Mouse (Mus musculus) heart, embryonic 11.5 days (tissue): ENCODE data around the gene Arl15. TPM values are rescaled to one million over a fixed set of nuclear protein-coding genes. Genes with fewer than 3 reads are reported as not detected.

Source experiments
- ATAC-seq: fragments of 200-750 bp; cut with Nextera tagmentation; replicated peaks from 2 replicates; pipeline ENCODE4 v1.8.0; 2017; ENCODE audit warnings: moderate library complexity; ENCODE audit not compliant: insufficient number of reproducible peaks, low FRiP score, low TSS enrichment
- H3K27ac ChIP-seq: fragments of 300-500 bp; sonication (generic); 2 replicates; pipeline ENCODE4 v1.5.1; 2014; ENCODE audit warnings: mild to moderate bottlenecking, low read depth, low read length
- H3K27me3 ChIP-seq: fragments of 300-500 bp; sonication (generic); 2 replicates; pipeline ENCODE4 v1.6.1; 2014; ENCODE audit warnings: mild to moderate bottlenecking, low read length, mixed read lengths; ENCODE audit not compliant: control insufficient read depth, insufficient read depth
- H3K36me3 ChIP-seq: fragments of 300-500 bp; sonication (generic); 2 replicates; pipeline ENCODE4 v1.6.1; 2014; ENCODE audit warnings: mild to moderate bottlenecking, low read length, moderate library complexity, mixed read lengths; ENCODE audit not compliant: control insufficient read depth, insufficient read depth
- H3K4me1 ChIP-seq: fragments of 300-500 bp; sonication (generic); 2 replicates; pipeline ENCODE4 v1.6.1; 2014; ENCODE audit warnings: low read length; ENCODE audit not compliant: control insufficient read depth, insufficient read depth
- H3K4me2 ChIP-seq: fragments of 300-500 bp; sonication (generic); 2 replicates; pipeline ENCODE4 v1.6.1; 2014; ENCODE audit warnings: mild to moderate bottlenecking, moderate library complexity
- H3K4me3 ChIP-seq: fragments of 300-500 bp; sonication (generic); 2 replicates; pipeline ENCODE4 v1.5.1; 2014; ENCODE audit warnings: low read depth, low read length
- H3K9ac ChIP-seq: fragments of 300-500 bp; sonication (generic); 2 replicates; pipeline ENCODE4 v1.6.1; 2014; ENCODE audit warnings: mild to moderate bottlenecking, low read depth, low read length, moderate library complexity
- H3K9me3 ChIP-seq: fragments of 300-500 bp; sonication (generic); replicated peaks from 2 replicates; pipeline ENCODE4 v1.6.1; 2016; ENCODE audit warnings: low read length; ENCODE audit not compliant: control insufficient read depth
- WGBS: fragments of 180-500 bp; shearing (Covaris S2); extraction: QIAGEN DNeasy Blood & Tissue Kit; methylation state at CpG from one replicate; pipeline ENCODE4 v1.1.7; 2014; ENCODE audit not compliant: insufficient replicate concordance; 5-methylcytosine and 5-hydroxymethylcytosine counted together
- polyA plus RNA-seq: library from polyadenylated mRNA; unstranded; fragments of >200 nt; fragmentation: Nextera tagmentation; extraction: Ambion mirVana; gene quantifications from 2 replicates; pipeline ENCODE4 v1.2.1, GENCODE M21; 2014

Gene Arl15
- polyA plus RNA-seq, 1 experiment from 2014 or later, result 10.1 TPM

DNA sequence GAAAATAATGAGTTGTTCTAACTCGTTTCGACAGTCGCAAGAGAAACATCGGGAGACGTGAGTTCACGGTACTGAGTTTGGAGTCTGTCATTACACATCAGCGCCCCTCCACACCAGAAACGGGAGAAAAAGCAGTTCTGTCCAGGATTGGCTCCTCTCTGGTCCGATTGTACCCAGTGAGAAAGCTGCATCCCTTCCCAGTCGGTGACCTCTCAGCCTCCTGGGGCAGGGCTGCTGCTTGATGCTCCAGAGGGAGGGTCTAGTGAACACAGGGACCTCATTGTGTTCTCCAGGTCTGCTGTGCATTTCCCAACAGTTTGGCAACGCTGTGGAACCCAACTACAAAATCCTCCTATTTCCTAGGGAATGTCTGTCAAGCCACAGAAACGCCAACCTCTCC, 216.7 kb downstream of the Arl15 start:
- 69% methylated on average over 12 of the region's 12 CpGs for WGBS
- H3K36me3 ChIP-seq, result no peaks in the 10 kb centered on the region

DNA sequence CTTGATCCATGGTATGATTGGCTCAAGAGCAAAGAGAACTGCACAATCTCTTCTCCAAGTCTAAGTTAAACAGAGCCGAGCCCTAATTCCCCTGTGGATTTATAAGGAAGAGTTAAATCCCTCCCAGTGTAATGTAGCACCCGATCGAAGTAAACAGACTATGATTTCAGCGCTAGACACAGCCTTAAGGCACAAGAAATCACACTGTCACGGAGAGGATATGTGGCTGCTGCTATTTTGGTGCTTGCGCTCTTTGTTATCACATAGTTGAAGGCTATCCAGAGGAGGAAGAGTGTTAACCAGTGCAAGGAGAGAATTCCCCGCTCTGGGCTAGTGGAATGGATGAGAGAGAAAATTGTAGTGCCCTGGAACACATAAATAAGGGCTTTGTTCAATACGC, 223.6 kb downstream of the Arl15 start:
- peak overlapping the region; percentile 24; the same call in 1 of the 2 replicates for H3K27ac ChIP-seq
- H3K36me3 ChIP-seq, result no peaks in the 10 kb centered on the region
- 0 out of 2 replicates have a peak, but pooled peaks cover 5% of the 10 kb centered on the region for H3K4me1 ChIP-seq
- H3K9ac ChIP-seq, result no peak overlapping the region
- no peaks in the 10 kb centered on the region for H3K27me3 ChIP-seq
- WGBS, result 44% methylated on average over 8 of the region's 8 CpGs
- peak overlapping the region; percentile 45 for H3K4me2 ChIP-seq
- H3K9me3 ChIP-seq, result no peaks in the 10 kb centered on the region
- no peak overlapping the region for H3K4me3 ChIP-seq
- no peak for ATAC-seq

More for the DNA sequence above, 216.7 kb downstream of the Arl15 start:
- Histone ChIP-seq H3K9me3 (no peaks in the 10 kb centered on the region), H3K27ac (no peak overlapping the region), H3K4me2 (no peak overlapping the region), H3K4me3 (no peak overlapping the region), H3K4me1 (peaks cover 3% of the 10 kb centered on the region; the same call in 1 of the 2 replicates), H3K27me3 (no peaks in the 10 kb centered on the region), H3K9ac (no peak overlapping the region)
- no peak for ATAC-seq

DNA sequence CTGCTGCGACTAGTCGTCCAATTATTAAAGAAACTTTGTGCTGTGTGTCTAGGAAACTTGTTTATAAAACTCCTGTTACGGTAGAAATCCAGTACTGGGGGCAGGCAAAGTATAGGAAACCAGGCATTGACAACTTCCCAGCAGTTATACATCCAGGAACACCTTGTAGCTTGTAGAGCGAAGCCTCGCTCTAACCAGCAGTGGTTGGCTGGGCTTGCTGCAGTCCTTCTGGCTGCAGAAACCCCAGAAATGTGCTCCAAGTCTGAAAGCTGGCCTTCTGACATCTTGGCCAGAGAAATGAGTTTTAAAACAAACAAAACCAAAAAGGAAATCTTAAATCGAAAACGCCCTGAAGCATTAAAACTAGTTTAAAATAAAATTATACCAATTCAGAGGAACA, 229.2 kb downstream of the Arl15 start:
- H3K4me3 ChIP-seq, result no peak overlapping the region
- no peak overlapping the region for H3K4me2 ChIP-seq
- no peak overlapping the region for H3K27ac ChIP-seq
- ATAC-seq, result no peak
- 88% methylated on average over 7 of the region's 7 CpGs for WGBS
- no peaks in the 10 kb centered on the region for H3K27me3 ChIP-seq
- no peaks in the 10 kb centered on the region for H3K4me1 ChIP-seq
- no peaks in the 10 kb centered on the region for H3K9me3 ChIP-seq
- no peaks in the 10 kb centered on the region for H3K36me3 ChIP-seq
- no peak overlapping the region for H3K9ac ChIP-seq

DNA sequence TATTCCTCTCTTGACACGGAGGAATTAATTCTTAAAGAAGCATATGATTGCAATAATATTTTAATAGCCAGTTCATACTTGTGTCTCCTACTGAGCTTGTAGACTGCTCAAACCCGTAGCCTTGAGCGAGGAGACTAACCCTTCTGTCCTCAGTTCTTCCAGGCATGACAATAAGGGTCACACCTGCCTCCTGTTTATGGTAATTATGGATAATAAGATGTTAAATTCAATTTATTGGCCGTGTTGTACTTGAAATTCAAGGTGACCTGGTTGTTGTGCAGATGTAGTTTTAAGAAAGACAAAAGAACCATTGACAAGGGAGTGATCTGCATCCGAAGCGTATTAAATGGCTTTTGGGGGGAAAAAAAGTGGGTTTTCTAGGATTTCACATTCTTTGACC, 232.0 kb downstream of the Arl15 start:
- WGBS, result 85% methylated on average over 6 of the region's 6 CpGs
- no peaks in the 10 kb centered on the region for H3K36me3 ChIP-seq
- H3K4me2 ChIP-seq, result no peak overlapping the region
- H3K27ac ChIP-seq, result no peak overlapping the region
- no peaks in the 10 kb centered on the region for H3K4me1 ChIP-seq
- H3K27me3 ChIP-seq, result no peaks in the 10 kb centered on the region
- no peak for ATAC-seq
- no peak overlapping the region for H3K9ac ChIP-seq
- no peaks in the 10 kb centered on the region for H3K9me3 ChIP-seq
- no peak overlapping the region for H3K4me3 ChIP-seq

DNA sequence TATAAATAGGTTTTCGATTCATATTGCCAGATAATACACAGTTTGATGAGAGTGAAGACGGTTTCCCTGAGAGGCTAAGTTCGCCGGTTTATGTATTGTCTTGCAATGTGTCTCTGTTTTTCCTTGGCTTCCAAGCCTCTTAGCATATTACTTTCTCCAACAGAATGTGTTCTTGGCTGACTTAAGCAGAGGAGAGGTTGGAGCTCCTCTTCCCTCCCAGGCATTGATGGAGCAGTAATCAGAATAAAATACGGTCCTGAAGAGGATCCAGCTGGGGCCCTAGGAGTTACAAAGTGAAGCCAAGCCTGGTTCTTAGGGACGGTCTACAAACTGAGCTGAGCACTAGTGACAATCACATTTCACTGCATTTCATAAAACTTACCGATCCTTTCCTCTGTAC, 232.4 kb downstream of the Arl15 start:
- no peaks in the 10 kb centered on the region for H3K27me3 ChIP-seq
- ATAC-seq, result no peak
- H3K4me2 ChIP-seq, result no peak overlapping the region
- no peak overlapping the region for H3K9ac ChIP-seq
- no peak overlapping the region for H3K27ac ChIP-seq
- no peaks in the 10 kb centered on the region for H3K9me3 ChIP-seq
- no peak overlapping the region for H3K4me3 ChIP-seq
- H3K36me3 ChIP-seq, result no peaks in the 10 kb centered on the region
- WGBS, result 88% methylated on average over 7 of the region's 7 CpGs
- no peaks in the 10 kb centered on the region for H3K4me1 ChIP-seq

DNA sequence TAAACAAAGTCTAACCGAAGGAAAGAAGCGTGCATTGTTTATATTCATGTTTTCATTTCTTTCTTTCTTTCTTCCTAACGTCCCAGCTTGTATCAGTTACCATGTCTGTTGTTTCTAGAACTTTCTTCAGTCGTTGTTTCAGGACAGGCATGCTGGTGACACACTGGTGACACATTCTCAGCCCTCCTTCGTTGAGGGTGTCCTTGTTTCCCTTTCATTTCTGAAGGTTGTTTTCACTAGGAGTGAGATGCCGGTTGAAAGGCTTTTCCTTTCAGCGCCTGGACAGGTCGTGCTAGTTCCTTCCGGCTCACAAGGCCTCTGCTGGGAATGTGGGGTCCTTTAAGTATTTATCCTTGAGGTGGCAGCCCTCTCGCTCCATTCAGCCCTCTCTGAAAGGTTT, 253.8 kb downstream of the Arl15 start:
- Histone ChIP-seq H3K4me2 (no peak overlapping the region), H3K4me1 (peaks cover 11% of the 10 kb centered on the region; the same call in 1 of the 2 replicates), H3K9me3 (no peaks in the 10 kb centered on the region), H3K27ac (no peak overlapping the region), H3K4me3 (no peak overlapping the region), H3K27me3 (no peaks in the 10 kb centered on the region), H3K36me3 (no peaks in the 10 kb centered on the region), H3K9ac (no peak overlapping the region)
- WGBS, result 35% methylated on average over 10 of the region's 10 CpGs
- ATAC-seq, result no peak

DNA sequence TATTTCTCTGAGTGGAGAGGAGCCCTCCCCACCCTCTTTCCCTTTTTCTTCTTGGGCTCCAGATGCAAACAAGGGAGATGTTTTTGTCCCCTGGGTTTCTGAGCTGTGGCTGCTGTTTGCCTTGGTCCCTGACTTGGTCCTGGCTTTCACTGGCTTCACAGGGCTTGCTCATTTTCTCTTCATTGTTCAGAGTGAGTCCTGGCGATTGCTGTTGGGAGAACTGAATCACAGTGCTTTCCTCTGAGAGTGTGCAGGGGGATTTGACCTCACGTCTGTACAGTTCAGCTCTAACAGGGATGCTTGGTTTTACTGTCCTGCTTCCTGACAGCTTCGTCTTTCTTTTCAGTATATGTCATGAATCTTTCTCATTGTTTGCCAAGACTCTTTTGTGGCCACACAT, 254.4 kb downstream of the Arl15 start:
- H3K27ac ChIP-seq, result no peak overlapping the region
- H3K9ac ChIP-seq, result no peak overlapping the region
- no peaks in the 10 kb centered on the region for H3K36me3 ChIP-seq
- H3K27me3 ChIP-seq, result no peaks in the 10 kb centered on the region
- H3K4me1 ChIP-seq, result peaks cover 11% of the 10 kb centered on the region; the same call in 1 of the 2 replicates
- no peaks in the 10 kb centered on the region for H3K9me3 ChIP-seq
- 53% methylated on average over 3 of the region's 3 CpGs for WGBS
- ATAC-seq, result no peak
- no peak overlapping the region for H3K4me3 ChIP-seq
- no peak overlapping the region for H3K4me2 ChIP-seq

DNA sequence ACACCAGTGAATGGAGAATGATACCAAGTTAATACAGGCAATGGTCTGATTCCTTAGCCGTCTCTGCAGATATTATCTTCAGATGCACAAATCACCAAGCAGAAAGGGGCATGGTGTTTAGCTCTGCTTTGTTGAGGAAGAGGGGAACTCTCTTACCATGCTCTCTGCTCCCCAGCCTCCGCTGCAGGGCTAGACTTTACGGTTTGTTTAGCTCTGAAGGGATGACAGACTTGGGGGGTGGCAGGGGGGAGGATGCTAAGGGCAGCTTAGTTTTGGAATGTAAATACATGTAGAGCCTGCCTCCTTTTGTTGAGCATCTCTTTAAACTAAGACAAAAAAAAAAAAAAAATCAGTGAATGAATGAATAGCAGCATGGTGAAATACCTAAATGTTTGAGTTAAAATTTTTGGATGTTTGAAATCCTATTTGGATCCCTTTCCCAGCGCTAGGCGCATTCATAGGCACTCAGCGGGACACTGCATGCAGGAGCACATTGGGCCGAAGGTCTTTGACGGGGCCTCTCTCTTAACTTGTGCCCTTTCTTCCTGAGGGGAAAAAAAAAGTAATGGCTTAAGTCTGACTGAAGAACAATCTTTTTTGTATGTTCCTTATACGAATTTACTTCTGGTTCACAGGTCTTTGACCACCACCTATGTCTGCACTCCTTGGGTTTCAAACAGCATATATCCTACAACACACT, 257.0 kb downstream of the Arl15 start:
- no peak overlapping the region for H3K27ac ChIP-seq
- no peaks in the 10 kb centered on the region for H3K36me3 ChIP-seq
- WGBS, result 44% methylated on average over 9 of the region's 9 CpGs
- peaks cover 11% of the 10 kb centered on the region; the same call in 1 of the 2 replicates for H3K4me1 ChIP-seq
- no peak for ATAC-seq
- H3K9me3 ChIP-seq, result no peaks in the 10 kb centered on the region
- H3K27me3 ChIP-seq, result no peaks in the 10 kb centered on the region
- H3K4me2 ChIP-seq, result no peak overlapping the region
- no peak overlapping the region for H3K4me3 ChIP-seq
- no peak overlapping the region for H3K9ac ChIP-seq
